Mouse (Mus musculus): ENCODE results near the gene Ccne1.

Gene Ccne1

GRCm38 (mm10) chr7:38054246-38054645 lies 53.1 kb downstream of the Ccne1 start:
- no peak for ATAC-seq (ENCODE audit: low TSS enrichment)
